Mouse (Mus musculus): Measurements from ENCODE around the gene Mxra7.

DNA sequence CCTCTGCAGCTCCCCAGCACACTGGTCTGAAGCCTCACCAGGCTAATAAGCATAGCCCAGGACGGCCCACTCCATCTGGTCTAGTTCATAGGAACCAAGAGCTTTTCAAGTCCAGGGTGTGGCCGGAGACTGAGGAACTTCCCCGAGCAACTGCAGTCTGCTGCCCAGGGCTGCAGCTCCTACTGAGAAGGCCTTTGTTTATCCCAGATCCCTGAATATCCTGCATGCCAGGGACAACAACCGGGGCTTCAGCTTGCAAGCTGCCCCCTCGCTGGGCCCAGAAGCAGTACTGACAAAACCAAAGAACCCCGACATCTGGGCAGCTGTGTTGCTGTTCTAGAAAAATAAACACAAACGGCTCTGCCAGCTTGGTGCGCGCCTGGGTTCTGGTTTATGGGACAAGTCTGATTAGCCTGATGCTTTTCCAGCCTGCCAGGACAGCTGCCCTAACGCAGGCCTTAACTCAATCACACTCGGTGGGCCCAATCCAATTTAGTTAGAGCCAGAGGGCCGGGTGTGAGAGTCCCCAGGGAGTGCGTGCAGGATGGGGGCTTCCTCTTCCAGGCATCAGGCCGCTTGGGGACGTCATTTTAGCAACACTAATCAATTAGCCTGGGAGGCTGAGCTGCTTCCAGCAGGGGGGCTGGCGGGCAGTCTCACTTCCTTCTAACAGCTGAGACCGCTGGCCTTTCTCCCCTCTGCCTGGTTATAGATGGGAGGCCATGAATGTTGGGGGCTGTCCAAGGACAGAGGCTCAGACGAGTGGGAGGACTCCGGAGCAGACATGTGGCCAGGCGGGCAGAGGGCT lies 13.6 kb downstream of the Mxra7 start:
- no peak for TF ChIP-seq GATA1 (IDR thresholded peaks at IDR 0.05; ENCODE audit: low read length)
- TF ChIP-seq TAL1 (IDR thresholded peaks at IDR 0.05; ENCODE audit: low read length), result no peak
